Mouse (Mus musculus): Measurements from ENCODE around the gene Tnfaip2. TPM values are rescaled to one million over a fixed set of nuclear protein-coding genes. Genes with fewer than 3 reads are reported as not detected.
A peak's percentile ranks its signal among the peaks of the same experiment; 100 is the strongest.

The Tnfaip2 gene
- polyA plus RNA-seq, 1 experiment from 2014 or later: 79.5 TPM

GRCm38 (mm10) chr12:111468206-111468605, 25.9 kb downstream of the Tnfaip2 start:
- WGBS (ENCODE audit: insufficient replicate concordance): 78% methylated on average over 7 of the region's 7 CpGs
- Histone ChIP-seq H3K4me3 (ENCODE audit: low read depth, low read length) (no peak overlapping the region), H3K27me3 (ENCODE audit: insufficient read depth, low read length) (0 out of 2 replicates have a peak, but pooled peaks cover 3% of the 10 kb centered on the region), H3K4me2 (ENCODE audit: low read depth, low read length) (no peak overlapping the region), H3K9me3 (ENCODE audit: low read length) (no peaks in the 10 kb centered on the region), H3K9ac (replicated peaks) (no peak overlapping the region), H3K27ac (ENCODE audit: low read depth) (no peak overlapping the region), H3K4me1 (ENCODE audit: insufficient read depth) (peaks cover 3% of the 10 kb centered on the region), H3K36me3 (replicated peaks; ENCODE audit: insufficient read depth, low read length) (no peaks in the 10 kb centered on the region)
- DNase-seq (no peak), ATAC-seq (no peak)
- TF ChIP-seq EP300 (IDR thresholded peaks at IDR 0.05; ENCODE audit: low read depth) (no peak), CTCF (IDR thresholded peaks at IDR 0.05; ENCODE audit: low read depth) (no peak)

- TF ChIP-seq EP300 (IDR thresholded peaks at IDR 0.05; ENCODE audit: low read depth) (no peak), CTCF (IDR thresholded peaks at IDR 0.05; ENCODE audit: low read depth) (peak; percentile 93)
- Histone ChIP-seq H3K9me3 (ENCODE audit: low read length) (no peaks in the 10 kb centered on the region), H3K27ac (ENCODE audit: low read depth) (no peak overlapping the region), H3K27me3 (ENCODE audit: insufficient read depth, low read length) (0 out of 2 replicates have a peak, but pooled peaks cover 3% of the 10 kb centered on the region), H3K4me2 (ENCODE audit: low read depth, low read length) (no peak overlapping the region), H3K4me3 (ENCODE audit: low read depth, low read length) (no peak overlapping the region), H3K9ac (replicated peaks) (no peak overlapping the region), H3K4me1 (ENCODE audit: insufficient read depth) (no peaks in the 10 kb centered on the region), H3K36me3 (replicated peaks; ENCODE audit: insufficient read depth, low read length) (no peaks in the 10 kb centered on the region)
- WGBS (ENCODE audit: insufficient replicate concordance): 9% methylated on average over 8 of the region's 8 CpGs
- peak; percentile 78 for DNase-seq
- peak; percentile 65; the same call in 1 of the 2 replicates for ATAC-seq
These were observed 27.2 kb downstream of the Tnfaip2 start for GRCm38 (mm10) chr12:111469507-111469906.

GRCm38 (mm10) chr12:111471119-111471518, 28.9 kb downstream of the Tnfaip2 start:
- Histone ChIP-seq H3K36me3 (replicated peaks; ENCODE audit: insufficient read depth, low read length) (no peaks in the 10 kb centered on the region), H3K4me2 (ENCODE audit: low read depth, low read length) (no peak overlapping the region), H3K27ac (ENCODE audit: low read depth) (no peak overlapping the region), H3K9ac (replicated peaks) (no peak overlapping the region), H3K27me3 (ENCODE audit: insufficient read depth, low read length) (0 out of 2 replicates have a peak, but pooled peaks cover 3% of the 10 kb centered on the region), H3K9me3 (ENCODE audit: low read length) (no peaks in the 10 kb centered on the region), H3K4me1 (ENCODE audit: insufficient read depth) (no peaks in the 10 kb centered on the region), H3K4me3 (ENCODE audit: low read depth, low read length) (no peak overlapping the region)
- DNase-seq (no peak), ATAC-seq (no peak)
- 39% methylated on average over 1 of the region's 1 CpGs for WGBS (ENCODE audit: insufficient replicate concordance)
- TF ChIP-seq EP300 (IDR thresholded peaks at IDR 0.05; ENCODE audit: low read depth) (no peak), CTCF (IDR thresholded peaks at IDR 0.05; ENCODE audit: low read depth) (no peak)

DNA sequence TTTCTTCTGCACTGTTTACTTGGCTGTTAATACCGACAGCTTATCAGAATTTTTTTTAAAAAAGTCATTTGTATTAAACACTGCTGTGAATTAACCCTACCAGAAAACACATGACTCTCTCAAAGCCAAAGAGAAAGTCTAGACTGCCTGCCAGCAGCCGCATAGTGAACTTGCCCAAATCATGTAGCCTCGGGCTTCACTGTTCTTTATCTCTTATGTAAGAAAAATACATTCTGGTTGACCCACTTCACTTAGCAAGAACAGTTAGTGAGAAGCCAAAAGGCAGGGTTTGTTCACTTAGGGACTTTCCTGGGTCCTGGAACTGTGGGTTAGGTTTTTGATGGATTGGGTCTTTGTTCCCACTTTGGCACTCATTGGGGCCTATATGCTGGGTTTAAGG, 29.5 kb downstream of the Tnfaip2 start:
- DNase-seq: no peak
- Histone ChIP-seq H3K27ac (ENCODE audit: low read depth) (no peak overlapping the region), H3K4me2 (ENCODE audit: low read depth, low read length) (no peak overlapping the region), H3K4me1 (ENCODE audit: insufficient read depth) (no peaks in the 10 kb centered on the region), H3K4me3 (ENCODE audit: low read depth, low read length) (no peak overlapping the region), H3K36me3 (replicated peaks; ENCODE audit: insufficient read depth, low read length) (no peaks in the 10 kb centered on the region), H3K9me3 (ENCODE audit: low read length) (no peaks in the 10 kb centered on the region), H3K27me3 (ENCODE audit: insufficient read depth, low read length) (0 out of 2 replicates have a peak, but pooled peaks cover 3% of the 10 kb centered on the region), H3K9ac (replicated peaks) (no peak overlapping the region)
- 72% methylated on average over 3 of the region's 3 CpGs for WGBS (ENCODE audit: insufficient replicate concordance)
- no peak for TF ChIP-seq CTCF (IDR thresholded peaks at IDR 0.05; ENCODE audit: low read depth)
- TF ChIP-seq EP300 (IDR thresholded peaks at IDR 0.05; ENCODE audit: low read depth): no peak
- ATAC-seq: no peak

DNA sequence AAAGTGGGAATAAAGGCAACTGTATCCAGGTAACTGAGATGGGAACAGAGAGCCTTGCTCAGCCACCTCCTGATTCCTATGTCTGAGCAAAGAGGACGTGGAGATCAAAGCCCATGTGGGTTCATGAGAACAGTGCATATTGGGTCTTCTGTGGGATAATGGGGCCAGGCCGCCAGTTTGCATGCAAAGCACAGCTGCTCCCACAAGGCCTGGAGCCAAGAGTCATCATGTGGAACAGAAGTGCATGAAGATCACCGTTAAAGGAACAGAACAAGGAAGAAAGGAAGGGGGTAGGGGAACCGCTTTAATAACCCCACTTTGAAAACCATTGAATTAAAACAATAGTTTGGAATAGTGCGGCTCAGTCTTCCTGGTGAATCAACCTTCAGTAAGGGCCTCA, 30.6 kb downstream of the Tnfaip2 start:
- Histone ChIP-seq H3K36me3 (replicated peaks; ENCODE audit: insufficient read depth, low read length) (no peaks in the 10 kb centered on the region), H3K27me3 (ENCODE audit: insufficient read depth, low read length) (0 out of 2 replicates have a peak, but pooled peaks cover 3% of the 10 kb centered on the region), H3K4me1 (ENCODE audit: insufficient read depth) (no peaks in the 10 kb centered on the region), H3K4me3 (ENCODE audit: low read depth, low read length) (no peak overlapping the region), H3K27ac (ENCODE audit: low read depth) (no peak overlapping the region), H3K9me3 (ENCODE audit: low read length) (no peaks in the 10 kb centered on the region), H3K4me2 (ENCODE audit: low read depth, low read length) (no peak overlapping the region), H3K9ac (replicated peaks) (no peak overlapping the region)
- no peak for ATAC-seq
- no peak for DNase-seq
- TF ChIP-seq EP300 (IDR thresholded peaks at IDR 0.05; ENCODE audit: low read depth) (no peak), CTCF (IDR thresholded peaks at IDR 0.05; ENCODE audit: low read depth) (no peak)
- WGBS (ENCODE audit: insufficient replicate concordance): 69% methylated on average over 5 of the region's 5 CpGs

DNA sequence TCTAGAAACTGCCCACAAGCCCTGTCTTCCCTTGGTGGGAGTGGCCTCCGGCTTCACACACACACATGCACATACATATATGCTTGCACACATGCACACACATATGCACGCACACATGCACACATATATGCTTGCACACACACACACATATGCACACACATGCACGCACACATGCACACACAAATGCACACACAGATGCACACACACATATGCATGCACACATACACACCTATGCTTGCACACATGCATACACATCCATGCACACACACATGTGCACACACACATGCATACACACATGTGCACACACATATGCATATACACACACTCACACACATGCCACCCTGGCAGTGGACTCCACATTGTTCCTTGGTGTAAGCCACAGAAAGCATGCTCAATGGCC, 32.1 kb downstream of the Tnfaip2 start:
- Histone ChIP-seq H3K36me3 (replicated peaks; ENCODE audit: insufficient read depth, low read length) (no peaks in the 10 kb centered on the region), H3K4me1 (ENCODE audit: insufficient read depth) (no peaks in the 10 kb centered on the region), H3K27ac (ENCODE audit: low read depth) (no peak overlapping the region), H3K4me3 (ENCODE audit: low read depth, low read length) (no peak overlapping the region), H3K9me3 (ENCODE audit: low read length) (no peaks in the 10 kb centered on the region), H3K4me2 (ENCODE audit: low read depth, low read length) (no peak overlapping the region), H3K27me3 (ENCODE audit: insufficient read depth, low read length) (no peaks in the 10 kb centered on the region), H3K9ac (replicated peaks) (no peak overlapping the region)
- ATAC-seq: no peak
- TF ChIP-seq EP300 (IDR thresholded peaks at IDR 0.05; ENCODE audit: low read depth) (no peak), CTCF (IDR thresholded peaks at IDR 0.05; ENCODE audit: low read depth) (no peak)
- no peak for DNase-seq
- WGBS (ENCODE audit: insufficient replicate concordance): 75% methylated on average over 3 of the region's 3 CpGs

All from liver, postnatal 0 days (tissue).